Comparison of ENCODE assay signal across 9 mouse cellular contexts in the genomic region with DNA sequence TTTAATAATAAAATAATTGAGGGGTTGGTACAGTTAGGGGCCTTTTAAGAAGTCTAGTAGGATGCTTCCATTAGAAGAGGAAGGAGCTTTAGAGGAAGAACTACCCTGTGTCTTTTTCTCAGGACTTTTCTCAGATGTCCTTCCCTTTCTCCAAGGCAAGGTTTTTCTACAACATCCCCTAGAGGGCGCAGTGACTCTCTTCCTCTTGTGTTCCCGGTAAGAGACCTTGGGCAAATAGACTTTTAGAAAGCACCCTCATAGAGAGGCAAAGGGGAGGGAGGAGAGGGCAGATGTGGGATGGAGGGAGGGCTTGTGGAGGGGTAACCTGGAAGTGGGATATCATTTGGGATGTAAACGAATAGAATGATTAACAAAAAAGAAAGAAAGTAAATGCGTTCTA.
DNase-seq lines count a peak whose midpoint lies in the region; ATAC-seq lines count a peak whose summit lies in the region.
"Had no signal": no experiment of that assay in that cellular context is flagged by ENCODE, and none has a peak within 500 bp of the region (broad histone marks: within the 10 kb centered on the region; RNA-seq: fewer than 3 reads in every experiment).

No protein-coding gene starts in this region.

- H3K9me3 ChIP-seq in midbrain, embryonic 11.5 days (ENCODE audit: control insufficient read depth, low read length), result no peaks in the 10 kb centered on the region
- no peaks in the 10 kb centered on the region for H3K9me3 ChIP-seq in midbrain, embryonic 13.5 days
- H3K9me3 ChIP-seq: embryonic facial prominence, embryonic 15.5 days; midbrain, embryonic 12.5 days had no signal

- ATAC-seq in midbrain, embryonic 11.5 days (ENCODE audit: low FRiP score), result 0 out of 2 replicates have a peak, but pooled peaks have one; percentile 33
- ATAC-seq in midbrain, embryonic 13.5 days, result no peak

- peak; percentile 90 for DNase-seq in midbrain, embryonic 11.5 days (ENCODE audit: low spot score, missing footprints)
- DNase-seq in adrenal gland, adult 2 months, result peak; percentile 65
- peak; percentile 34 for DNase-seq in embryo, embryonic 11.5 days (ENCODE audit: low read depth, low spot score)
- DNase-seq in kidney, postnatal 25 days, result peak; percentile 43 to 69
- DNase-seq in lung, adult 18-20 months, result peak; percentile 11 to 36
- DNase-seq in splenic B cell, adult 2 months (ENCODE audit: low read depth, low spot score), result peak; percentile 4

- H3K4me3 ChIP-seq in midbrain, embryonic 11.5 days (ENCODE audit: low read depth, low read length), result no peak overlapping the region
- no peak overlapping the region for H3K4me3 ChIP-seq in midbrain, embryonic 13.5 days (replicated peaks)
- H3K4me3 ChIP-seq: embryonic facial prominence, embryonic 15.5 days; midbrain, embryonic 12.5 days had no signal

- H3K4me1 ChIP-seq in midbrain, embryonic 11.5 days (ENCODE audit: control insufficient read depth, insufficient read depth, low read length), result no peaks in the 10 kb centered on the region
- H3K4me1 ChIP-seq in midbrain, embryonic 13.5 days (replicated peaks), result peaks cover 1% of the 10 kb centered on the region; the same call in 1 of the 2 replicates
- H3K4me1 ChIP-seq: embryonic facial prominence, embryonic 15.5 days; midbrain, embryonic 12.5 days had no signal

- no peaks in the 10 kb centered on the region for H3K27me3 ChIP-seq in midbrain, embryonic 11.5 days (ENCODE audit: control insufficient read depth, insufficient read depth, low read length)
- H3K27me3 ChIP-seq in midbrain, embryonic 13.5 days, result no peaks in the 10 kb centered on the region
- no peaks in the 10 kb centered on the region for H3K27me3 ChIP-seq in splenic B cell, adult 2 months (ENCODE audit: control insufficient read depth, insufficient read depth, low read length, poor library complexity, severe bottlenecking)
- H3K27me3 ChIP-seq: embryonic facial prominence, embryonic 15.5 days; midbrain, embryonic 12.5 days had no signal

- no peak overlapping the region for H3K9ac ChIP-seq in midbrain, embryonic 11.5 days (ENCODE audit: low read length)
- no peak overlapping the region for H3K9ac ChIP-seq in midbrain, embryonic 13.5 days (replicated peaks)
- H3K9ac ChIP-seq: embryonic facial prominence, embryonic 15.5 days; midbrain, embryonic 12.5 days had no signal

- no peak overlapping the region for H3K27ac ChIP-seq in midbrain, embryonic 11.5 days (ENCODE audit: low read depth, low read length)
- H3K27ac ChIP-seq in midbrain, embryonic 13.5 days, result no peak overlapping the region
- H3K27ac ChIP-seq: embryonic facial prominence, embryonic 15.5 days; midbrain, embryonic 12.5 days had no signal

- H3K4me2 ChIP-seq in midbrain, embryonic 11.5 days, result no peak overlapping the region
- H3K4me2 ChIP-seq in midbrain, embryonic 13.5 days (replicated peaks), result no peak overlapping the region
- H3K4me2 ChIP-seq: embryonic facial prominence, embryonic 15.5 days; midbrain, embryonic 12.5 days had no signal

- no peaks in the 10 kb centered on the region for H3K36me3 ChIP-seq in midbrain, embryonic 11.5 days (ENCODE audit: control insufficient read depth, insufficient read depth, low read length)
- no peaks in the 10 kb centered on the region for H3K36me3 ChIP-seq in midbrain, embryonic 13.5 days
- H3K36me3 ChIP-seq in splenic B cell, adult 2 months (ENCODE audit: control insufficient read depth, insufficient read depth, low read length, poor library complexity, severe bottlenecking), result no peaks in the 10 kb centered on the region
- H3K36me3 ChIP-seq: embryonic facial prominence, embryonic 15.5 days; midbrain, embryonic 12.5 days had no signal

- 27% methylated on average over 4 of the region's 4 CpGs for WGBS in midbrain, embryonic 11.5 days
- WGBS in midbrain, embryonic 13.5 days, result 34% methylated on average over 4 of the region's 4 CpGs

Comparison
In these comparisons a context has a peak if more than half of its experiments do, and no peak if none do; other contexts are left out.
1. DNase-seq: peak in every context shown above with its lines; median percentile 90 in midbrain, embryonic 11.5 days; 65 in adrenal gland, adult 2 months; 56 in kidney, postnatal 25 days; 34 in embryo, embryonic 11.5 days; 24 in lung, adult 18-20 months; 4 in splenic B cell, adult 2 months.